Mouse (Mus musculus): ENCODE measurements at regions not wholly inside any gene's neighbourhood (a gene's known extent, or its start where the extent isn't known, plus 50 kb on each side); places are given as distances from the start of the nearest gene placed in this dataset.

- TF ChIP-seq CTCF (IDR thresholded peaks at IDR 0.05; ENCODE audit: extremely low read depth, insufficient read depth, low read length) (no peak), POLR2A (IDR thresholded peaks at IDR 0.05; ENCODE audit: extremely low read depth, insufficient read depth, low read length) (no peak)
Measured at GRCm38 (mm10) chr6:148522893-148523292, 78.7 kb upstream of the Tmtc1 start.

Data from cortical plate, adult 2 months (tissue).